Mouse (Mus musculus): ENCODE data around the gene Slc25a33.
A peak's percentile ranks its signal among the peaks of the same experiment; 100 is the strongest.

The Slc25a33 gene

DNA sequence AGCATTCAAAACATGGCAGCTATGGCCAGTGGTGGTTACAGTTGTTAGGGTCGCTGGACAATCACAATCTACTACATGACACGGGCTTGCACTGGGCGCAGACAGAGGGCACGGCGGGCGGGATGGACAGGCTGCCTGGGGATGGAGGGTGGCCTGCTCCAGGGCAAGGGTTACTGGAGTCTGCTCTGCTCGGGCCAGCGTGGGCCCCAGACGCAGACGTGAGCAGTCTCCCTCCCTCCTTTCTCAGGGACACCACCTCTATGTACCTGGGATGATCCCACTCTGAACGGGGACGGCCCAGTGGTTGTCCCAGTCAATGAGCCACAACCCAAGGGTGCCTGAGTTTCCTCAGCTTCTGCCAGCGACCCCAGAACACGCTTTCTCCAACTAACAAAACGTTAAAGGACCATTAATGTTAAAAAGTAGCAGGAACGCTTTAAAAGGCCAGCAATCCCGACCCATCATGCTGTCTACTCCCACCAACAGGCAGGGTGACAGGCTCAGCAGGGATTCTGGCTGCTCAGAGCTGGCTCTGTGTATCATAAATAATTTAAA is 49.1 kb downstream of the Slc25a33 start:
- DNase-seq, result no peak

DNA sequence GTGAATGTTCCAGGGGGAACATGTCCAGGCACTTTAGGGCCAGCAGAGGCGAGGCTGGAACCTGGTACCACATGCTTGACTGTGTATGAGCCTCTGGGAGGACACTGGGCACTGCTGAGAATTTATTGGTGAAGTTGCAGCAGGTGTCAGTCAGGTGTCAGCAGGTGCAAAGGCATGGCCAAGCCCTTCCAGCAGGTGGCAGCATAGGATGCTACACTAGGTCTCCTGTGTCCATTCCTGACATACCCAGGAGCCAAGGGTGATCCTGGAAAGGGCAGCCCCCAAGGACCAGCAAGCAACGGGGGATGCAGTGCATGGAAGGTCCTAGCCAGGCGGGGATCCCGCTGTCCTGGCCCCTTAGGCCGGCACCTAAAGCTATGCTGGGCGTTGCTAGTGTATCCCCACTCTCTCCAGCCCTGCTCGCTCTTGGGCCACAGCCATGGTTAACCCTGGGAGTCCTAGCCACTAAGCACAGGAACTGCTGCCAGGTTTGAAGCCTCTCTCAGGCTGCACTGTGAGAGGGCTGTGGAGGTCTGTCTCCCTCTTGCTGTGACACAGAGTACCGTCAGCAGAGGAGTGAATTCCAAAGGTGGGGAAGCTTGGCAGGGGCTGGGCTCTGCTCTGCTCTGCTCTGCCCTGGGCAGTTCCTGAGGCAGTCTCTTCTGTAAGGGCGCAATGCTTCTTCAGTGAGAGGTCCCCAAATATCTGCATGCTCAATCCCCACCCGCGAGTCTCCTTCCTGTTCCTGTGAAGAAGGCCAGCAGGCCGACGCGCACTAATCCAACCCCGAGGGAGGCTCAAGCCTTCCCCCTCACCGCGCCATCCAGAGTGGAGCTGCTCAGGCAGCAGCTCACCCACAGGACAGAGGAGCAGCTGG is 50.0 kb downstream of the Slc25a33 start:
- DNase-seq, result peak; percentile 63 to 64

DNA sequence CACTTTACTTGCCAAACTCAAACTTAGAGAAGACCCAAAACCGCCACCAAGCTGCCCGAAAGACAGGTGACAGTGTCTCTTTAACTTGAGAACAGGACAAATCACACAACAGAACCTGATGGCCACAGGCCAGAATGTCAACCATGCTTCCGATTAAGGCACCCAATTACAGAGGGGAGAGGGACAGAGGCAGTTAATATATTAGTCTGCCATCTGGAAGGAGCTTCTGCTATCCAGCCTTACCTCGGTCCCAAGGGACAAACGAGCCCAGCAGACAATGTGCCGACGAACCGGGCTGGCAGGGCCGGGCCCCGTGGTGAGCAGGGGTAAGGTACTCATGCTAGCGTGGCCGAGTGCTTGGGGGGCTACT is 51.1 kb downstream of the Slc25a33 start:
- no peak for DNase-seq

DNA sequence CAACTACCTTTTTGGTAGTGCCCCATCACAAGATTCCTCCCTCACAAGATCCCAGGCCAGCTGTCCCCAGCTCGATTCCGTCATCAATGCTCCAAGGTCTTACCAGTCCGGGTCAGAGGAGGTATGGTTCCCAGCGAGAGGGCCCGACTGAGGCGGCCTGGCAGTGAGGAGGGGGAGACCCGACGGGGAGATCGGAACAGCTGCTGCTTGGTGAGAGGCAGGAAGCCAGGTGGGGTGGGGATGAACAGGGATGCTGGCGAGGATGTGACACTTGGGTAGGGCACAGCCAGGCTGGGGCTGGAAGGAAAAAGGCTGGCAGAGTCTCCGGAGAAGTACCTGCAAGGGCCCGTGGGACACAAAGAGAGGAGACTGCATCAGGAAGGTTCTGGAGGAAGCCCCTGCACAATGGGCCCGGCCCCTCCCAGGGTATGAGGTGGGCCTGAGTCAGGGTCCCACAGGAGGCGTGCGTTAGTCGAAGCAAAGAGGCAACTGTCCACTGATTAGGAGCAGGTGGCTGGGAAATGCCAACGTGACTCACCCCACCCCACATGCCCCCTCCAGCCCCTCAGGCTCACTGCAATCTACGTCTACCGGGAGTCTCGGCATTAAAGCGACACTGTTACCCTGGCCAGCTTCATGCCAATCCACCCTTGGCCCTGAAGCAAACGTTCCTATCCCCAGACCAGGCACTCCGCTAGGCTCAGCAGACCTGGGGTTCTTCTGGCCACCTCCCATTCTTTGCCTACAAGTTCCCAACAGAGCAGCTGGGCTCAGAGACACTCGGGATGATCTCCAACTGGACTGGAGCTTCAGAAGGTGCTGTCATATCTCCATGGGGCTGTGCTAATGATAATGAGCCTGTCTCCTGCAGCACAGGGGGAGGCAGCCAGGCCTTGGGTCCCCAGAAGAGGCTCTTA is 51.7 kb downstream of the Slc25a33 start:
- DNase-seq, result no peak

DNA sequence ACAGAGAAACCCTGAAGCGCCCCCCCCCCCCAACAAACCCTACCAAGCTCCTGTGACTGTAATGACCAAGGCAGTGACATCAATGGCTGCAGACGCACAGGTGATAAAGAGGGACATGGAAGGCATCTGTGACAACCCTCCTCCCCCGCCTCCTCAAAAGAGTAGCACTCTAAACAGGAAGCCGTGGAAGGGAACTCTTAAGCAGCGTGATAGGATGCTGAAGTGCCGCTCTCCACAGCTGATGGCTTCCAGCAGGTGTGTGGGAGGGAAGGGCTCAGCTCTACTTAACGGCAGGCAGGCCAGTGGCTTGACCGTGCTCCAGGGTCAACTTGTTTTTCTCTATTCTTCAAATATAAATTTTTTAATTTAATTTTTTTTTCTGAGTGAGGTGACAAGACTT is 52.9 kb downstream of the Slc25a33 start:
- no peak for DNase-seq

DNA sequence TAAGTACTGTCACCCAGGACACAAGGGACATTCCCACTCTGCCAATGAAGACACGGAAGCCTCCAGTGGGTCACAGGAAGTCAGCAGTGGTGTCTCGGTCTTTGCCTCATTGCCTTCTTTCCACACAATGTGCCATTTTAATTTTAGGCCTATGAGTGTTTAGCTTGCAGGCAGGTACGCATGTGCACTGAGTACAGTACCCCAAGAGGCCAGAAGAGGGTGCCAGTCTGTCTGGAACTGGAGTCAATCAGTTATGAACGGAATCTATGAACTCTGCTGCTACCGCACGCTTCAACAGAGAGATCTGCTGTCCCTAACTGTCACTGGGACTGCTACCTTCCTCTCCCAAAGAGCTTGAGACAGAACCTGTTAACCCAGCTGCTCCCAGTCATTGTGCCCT is 54.4 kb downstream of the Slc25a33 start:
- DNase-seq, result peak; percentile 53 to 57

DNA sequence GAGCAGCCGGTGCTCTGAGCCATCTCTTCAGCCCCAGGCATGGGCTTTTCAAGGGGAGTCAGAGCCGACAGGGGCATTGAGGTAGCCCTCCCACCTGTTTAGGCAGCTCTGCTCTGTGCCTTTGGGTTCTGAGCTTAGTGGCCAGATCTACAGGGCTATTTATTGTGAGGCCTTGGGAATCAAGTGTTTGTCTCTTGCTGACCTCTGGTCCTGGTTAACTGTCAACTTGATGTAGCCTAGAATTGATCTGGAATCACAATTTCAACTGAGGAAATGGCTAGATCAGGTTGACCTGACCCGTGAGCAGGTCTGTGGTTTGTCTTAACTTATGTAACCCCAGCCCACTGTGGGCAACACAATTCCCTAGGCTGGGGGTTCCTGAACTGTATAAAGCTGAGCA is 59.5 kb downstream of the Slc25a33 start:
- no peak for DNase-seq

DNA sequence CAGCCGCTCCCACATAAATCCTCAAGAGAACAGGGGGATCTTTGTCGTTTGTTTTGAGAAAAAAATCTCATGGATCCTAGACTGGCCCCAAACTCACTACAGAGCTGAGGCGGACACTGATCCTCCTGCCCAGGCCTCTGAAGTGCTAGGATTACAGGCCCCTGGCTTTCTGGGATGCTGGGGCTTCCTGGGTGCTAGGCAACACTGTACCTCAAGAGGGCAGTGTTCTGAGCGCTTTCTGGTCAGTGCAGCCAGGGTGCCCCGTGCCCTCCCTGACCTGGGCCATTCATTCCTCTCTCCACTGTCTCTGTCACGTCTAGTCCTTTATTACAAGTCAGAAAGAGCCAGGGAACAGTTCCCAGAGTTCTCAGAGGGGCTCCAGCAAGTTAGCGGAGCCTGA is 62.1 kb downstream of the Slc25a33 start:
- peak; percentile 55 to 57 for DNase-seq

DNA sequence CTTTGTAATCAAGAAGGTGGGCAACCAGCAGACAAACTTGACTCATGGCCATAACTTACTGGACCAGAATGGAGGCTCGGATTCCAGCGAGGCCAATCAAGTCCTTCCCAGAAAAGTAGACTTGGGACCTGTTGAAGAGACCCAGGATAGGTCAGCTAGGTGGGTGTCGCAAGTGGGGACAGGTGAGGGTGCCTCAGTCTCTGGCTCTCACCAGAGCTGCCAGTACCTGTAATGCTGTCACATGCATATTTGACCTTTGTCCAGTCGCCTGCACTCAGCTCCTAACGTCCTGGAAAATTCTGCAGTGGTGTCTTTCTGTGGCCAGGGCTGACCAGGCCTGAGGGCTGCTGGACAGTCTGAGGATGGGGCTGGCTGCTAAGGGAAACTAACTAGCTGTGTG is 62.6 kb downstream of the Slc25a33 start:
- no peak for DNase-seq

DNA sequence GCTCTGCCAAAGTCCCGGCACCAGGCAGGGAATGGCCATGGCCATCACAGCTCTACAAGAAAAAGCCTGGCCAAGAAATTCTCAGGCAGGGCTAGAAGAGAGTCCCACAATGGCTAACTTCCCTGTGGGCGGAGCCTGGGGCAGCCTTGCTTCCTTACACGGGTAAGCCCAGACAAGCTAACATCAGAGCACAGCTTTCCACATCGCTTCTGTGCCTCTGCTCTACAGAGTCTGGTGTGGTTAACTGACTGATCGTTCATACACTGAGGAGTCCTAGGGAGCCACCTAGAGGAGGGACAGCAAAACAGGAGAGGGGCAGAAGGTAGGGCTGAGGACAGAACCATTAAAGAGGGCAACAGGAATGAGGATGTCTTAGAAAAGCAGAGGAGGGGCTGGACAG is 63.6 kb downstream of the Slc25a33 start:
- peak; percentile 76 to 80 for DNase-seq

DNA sequence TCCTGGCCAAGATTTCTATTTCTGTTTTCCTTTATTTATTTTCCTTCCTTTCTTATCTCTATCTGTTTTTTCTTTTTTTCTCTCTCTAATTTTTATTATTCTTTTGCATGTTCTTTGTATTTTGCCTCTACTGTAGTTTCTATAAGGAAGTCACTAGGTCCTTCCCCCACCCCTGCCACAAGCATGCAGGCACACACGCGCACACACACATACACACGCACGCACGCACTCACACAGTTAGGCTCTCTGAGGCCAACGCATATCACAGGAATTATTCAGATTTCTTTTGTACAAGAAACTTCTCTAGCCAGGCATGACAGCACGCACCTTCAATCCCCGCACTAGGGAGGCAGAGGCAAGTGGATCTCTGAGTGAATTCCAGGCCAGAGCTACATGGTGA is 68.1 kb downstream of the Slc25a33 start:
- peak; percentile 80 to 85 for DNase-seq

DNA sequence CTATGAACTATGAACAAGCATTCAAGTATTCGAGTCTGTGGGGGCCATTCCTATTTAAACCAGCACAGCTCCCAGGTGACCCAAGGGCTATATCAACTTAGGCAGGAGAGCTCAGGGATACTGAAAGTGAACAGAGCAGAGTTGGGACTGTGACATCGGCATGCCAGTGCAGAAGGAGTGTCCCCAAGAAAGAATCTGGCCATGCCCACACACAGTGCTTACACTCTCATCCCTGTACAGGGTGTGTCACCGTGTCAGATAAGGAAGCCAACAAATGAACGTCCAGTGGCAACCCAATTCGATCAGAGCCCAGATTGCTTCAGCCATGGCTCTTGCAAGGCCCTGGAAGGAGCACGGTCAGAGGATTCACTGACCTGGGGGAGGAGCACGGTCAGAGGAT is 68.8 kb downstream of the Slc25a33 start:
- DNase-seq, result no peak

DNA sequence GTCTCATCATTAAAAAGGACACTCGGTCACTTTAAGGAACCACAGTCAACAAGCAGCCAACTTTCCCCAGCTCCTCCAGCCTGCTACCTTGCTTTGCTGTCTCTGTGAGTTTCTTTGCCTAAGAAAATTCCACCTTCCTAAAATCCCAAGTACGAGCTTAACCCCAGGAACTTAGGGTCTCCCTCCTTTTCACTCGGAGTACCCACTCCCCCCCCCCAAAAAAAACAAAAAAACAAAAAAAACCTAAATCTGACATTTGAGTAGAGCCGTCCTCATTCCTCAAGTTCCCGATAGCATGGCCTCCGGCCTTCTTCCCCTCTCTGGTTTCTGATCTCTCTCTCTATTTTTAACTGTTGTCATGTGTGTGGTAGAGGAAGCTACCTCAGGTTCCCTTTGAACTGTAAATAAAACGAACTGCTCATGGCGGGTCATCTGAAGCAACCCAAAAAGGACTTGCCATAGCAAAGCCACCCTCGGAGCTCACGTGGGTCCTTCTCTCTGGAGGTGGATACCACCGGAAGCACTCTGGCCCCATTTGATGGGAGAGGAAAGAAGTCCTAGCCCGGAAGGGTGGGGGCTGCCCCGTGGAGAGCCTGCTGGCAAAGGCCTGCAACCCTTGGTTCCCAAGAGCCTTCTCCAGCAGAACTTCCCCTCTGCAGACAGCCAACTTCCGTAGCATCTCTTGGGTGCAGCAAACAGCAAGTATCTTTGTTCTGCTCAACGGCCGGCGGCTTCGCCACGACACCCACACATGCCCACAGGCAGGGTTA is 71.7 kb downstream of the Slc25a33 start, which contains the start of gene Pik3cd:
Pik3cd (minus strand) TSS at position 362 of the 770 bp plus-strand sequence.
- peak; percentile 67 to 69 for DNase-seq

DNA sequence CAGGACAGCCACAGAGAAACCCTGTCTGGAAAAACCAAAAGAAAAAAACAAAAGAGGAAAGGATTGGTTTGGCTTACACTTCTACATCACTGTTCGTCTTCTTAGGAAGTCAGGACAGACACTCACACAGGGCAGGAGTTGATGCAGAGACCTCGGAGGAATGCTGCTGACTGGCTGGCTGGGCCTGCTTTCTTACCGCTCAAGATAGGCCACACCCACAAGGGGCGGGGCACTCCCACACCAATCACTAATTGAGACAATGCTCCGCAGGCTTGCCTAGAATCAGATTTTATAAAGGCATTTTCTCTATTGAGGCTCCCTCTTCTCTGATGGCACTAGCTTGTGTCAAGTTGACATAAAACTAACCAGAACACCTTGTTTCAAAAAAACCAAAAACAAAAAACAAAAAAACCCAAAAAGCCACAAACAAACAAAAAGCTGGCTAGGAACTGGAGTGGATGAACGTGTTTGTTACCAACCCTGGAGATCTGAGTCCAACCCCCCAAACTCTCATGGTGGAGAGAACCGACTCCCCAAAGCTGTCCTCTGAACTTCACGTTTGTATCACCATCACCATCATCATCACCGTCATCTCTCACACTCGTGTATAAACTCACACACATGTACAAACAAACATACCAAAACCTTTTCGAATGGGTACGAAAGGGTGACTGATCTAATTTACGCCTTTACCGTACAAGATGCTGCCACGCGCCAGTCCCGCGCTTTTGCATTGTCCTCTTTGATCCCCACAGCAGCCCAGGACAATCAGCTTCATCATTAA is 72.5 kb downstream of the Slc25a33 start:
- peak; percentile 88 to 90 for DNase-seq

DNA sequence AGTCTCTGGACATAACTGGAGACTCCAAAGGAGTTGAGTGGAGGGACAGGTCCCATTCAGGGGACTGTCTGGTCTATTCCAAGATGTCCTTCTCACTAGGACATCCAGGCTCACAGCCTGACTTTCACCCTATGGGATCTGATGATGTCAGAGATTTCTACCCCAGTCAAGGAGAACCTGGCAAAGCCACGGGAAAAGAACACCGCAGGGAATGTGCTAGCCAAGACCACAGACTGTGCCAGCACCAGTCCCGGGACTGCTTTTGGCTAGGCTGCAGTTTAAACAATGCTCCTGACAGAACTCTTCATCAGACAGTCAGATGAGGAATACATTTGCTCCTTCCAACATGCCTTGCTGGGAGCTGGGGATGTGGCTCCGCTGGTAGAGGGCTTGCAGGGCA is 74.1 kb downstream of the Slc25a33 start:
- DNase-seq, result no peak

DNA sequence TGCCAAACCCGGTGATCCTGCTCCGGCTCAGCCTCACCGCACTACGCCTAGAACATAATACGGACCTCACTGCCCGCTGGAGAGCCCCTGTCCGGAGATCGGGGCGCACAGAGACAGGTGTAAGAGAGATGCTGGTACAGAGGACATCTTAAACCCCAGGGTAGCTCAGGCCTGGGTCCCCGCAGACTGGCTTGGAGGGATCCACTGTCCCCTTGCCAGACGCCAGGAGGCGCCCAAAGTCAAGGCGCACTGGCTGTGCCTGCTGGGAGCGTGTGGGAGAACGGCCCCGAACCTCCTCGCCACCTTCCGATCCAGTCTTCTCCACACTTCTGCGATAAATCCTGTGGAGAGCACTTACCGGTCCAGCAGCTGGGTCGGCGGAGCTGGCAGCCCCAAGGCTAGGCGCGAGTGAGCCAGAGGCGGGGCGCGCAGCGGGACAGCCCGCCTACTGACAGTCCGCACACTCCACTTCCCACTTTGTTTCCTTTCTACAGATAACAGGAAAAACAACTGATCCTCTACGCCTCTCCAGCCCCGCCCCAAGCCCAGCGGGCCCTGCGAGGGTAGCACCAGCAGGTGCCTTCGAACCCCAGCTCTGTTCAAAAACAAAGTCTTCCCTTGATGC is 75.8 kb downstream of the Slc25a33 start:
- peak; percentile 76 to 77 for DNase-seq

DNA sequence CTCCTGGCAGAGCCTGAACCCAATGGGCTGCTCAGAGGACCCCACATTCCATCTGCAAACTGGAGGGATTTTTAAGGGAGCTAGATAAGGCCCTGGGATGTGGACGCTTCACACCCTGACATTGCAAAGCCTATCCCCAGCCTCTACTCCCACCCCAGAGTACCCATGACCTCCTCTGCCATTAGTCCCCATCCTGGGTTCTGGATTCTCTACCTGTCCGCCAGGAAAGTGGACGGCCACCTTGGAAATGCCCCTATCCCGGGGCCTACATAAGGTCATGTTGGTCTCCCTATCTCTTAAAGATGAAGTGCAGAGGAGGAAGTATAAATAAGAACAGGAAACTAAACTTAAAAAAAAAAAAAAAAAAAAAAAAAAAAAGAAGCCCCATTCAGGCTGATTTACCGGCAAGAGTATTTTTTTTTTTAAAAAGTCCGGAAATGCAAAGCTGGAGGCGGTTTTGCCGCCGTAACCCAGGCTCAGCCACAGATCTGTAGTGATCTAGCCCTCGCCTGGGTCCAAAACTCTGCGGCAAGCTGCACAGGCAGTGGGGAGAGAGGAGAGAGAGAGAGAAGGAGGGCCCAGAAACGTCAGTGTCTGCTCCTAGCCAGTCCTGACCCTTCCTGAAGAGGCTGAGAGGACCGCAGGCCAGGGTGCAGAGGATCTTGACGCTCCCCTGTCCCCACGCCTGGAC is 76.4 kb downstream of the Slc25a33 start:
- peak; percentile 52 to 67 for DNase-seq

DNA sequence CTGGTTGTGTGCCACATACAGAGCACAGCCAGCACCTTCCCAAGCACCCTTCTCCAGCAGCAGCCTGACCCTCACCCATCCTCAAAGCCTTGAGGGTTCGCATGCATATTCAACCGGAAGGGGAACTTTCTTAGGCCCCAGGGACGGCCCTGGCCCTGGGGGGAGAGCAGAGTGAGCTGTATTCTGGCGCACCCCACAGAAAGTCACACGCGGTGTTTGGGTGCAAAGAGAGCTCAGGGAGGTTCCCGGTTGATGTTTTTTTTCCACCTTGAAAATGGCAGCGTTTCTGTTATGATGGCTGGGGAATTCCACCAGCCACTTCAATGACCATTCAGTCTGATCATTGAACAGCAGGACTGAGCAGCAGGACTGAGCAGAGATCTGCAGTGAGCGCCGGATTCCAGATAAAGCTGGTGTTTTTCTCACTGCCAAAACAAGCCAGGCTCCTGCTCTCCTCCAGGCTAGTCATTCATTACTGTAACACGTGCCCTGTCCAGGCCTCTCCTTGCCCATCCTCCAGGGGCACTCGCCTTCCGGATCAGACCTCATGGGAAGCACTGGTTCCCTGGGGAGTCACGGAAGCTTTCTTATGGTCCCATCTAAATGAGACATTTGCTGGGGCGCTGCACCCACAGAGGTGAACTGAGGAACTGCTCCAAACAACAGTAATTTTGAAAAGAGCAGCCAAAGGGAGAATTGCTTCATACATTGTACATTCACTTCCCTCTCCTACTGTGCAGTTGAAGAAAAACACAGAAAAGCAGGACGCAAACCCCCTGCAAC is 77.7 kb downstream of the Slc25a33 start:
- DNase-seq, result peak; percentile 65 to 67

Measured in B cell, adult 2 months (primary cell).